Mouse (Mus musculus) heart, embryonic 14.5 days (tissue): ENCODE measurements around the gene Zfr. TPM values are rescaled to one million over a fixed set of nuclear protein-coding genes. Genes with fewer than 3 reads are reported as not detected.
"Not testable (repeated sequence)": the region's sequence is repeated elsewhere in the genome, so short reads cannot be mapped to it uniquely, and the experiment has no call there.

Experiments used
- ATAC-seq: fragments of 200-750 bp; cut with Nextera tagmentation; 2 replicates; pipeline ENCODE4 v1.8.0; 2017; ENCODE audit warnings: low read depth, moderate TSS enrichment; ENCODE audit not compliant: insufficient number of reproducible peaks, insufficient read depth, low FRiP score
- H3K27ac ChIP-seq, 2 experiments: fragments of 200-500 bp in 1 of 2; fragments of 300-500 bp in 1 of 2; sonication (generic) in 1 of 2; replicated peaks in 1 of 2; 2 replicates each; pipeline ENCODE4 v1.5.1; 2012 to 2014; ENCODE audit warnings: low read depth in 2 of 2, low read length in 2 of 2, control low read depth in 1 of 2, mild to moderate bottlenecking in 1 of 2, mixed read lengths in 1 of 2; ENCODE audit not compliant: control insufficient read depth in 1 of 2, insufficient read depth in 1 of 2
- H3K27me3 ChIP-seq: fragments of 300-500 bp; sonication (generic); 2 replicates; pipeline ENCODE4 v1.6.1; 2014; ENCODE audit warnings: mild to moderate bottlenecking, low read length, control low read depth; ENCODE audit not compliant: control insufficient read depth, insufficient read depth
- H3K36me3 ChIP-seq: fragments of 300-500 bp; sonication (generic); 2 replicates; pipeline ENCODE4 v1.6.1; 2014; ENCODE audit warnings: mild to moderate bottlenecking, control low read depth, low read length, mixed read lengths; ENCODE audit not compliant: control insufficient read depth, insufficient read depth
- H3K4me1 ChIP-seq, 2 experiments: fragments of 200-500 bp in 1 of 2; fragments of 300-500 bp in 1 of 2; sonication (generic) in 1 of 2; 2 replicates each; pipeline ENCODE4 v1.6.1; 2012 to 2014; ENCODE audit warnings: low read length in 2 of 2, control low read depth in 1 of 2, mixed read lengths in 1 of 2; ENCODE audit not compliant: control insufficient read depth in 2 of 2, insufficient read depth in 2 of 2
- H3K4me2 ChIP-seq: fragments of 300-500 bp; sonication (generic); 2 replicates; pipeline ENCODE4 v1.6.1; 2014; ENCODE audit warnings: mild to moderate bottlenecking, low read length
- H3K4me3 ChIP-seq, 2 experiments: fragments of 200-500 bp in 1 of 2; fragments of 300-500 bp in 1 of 2; sonication (generic) in 1 of 2; 2 replicates each; pipeline ENCODE4 v1.5.1; 2012 to 2014; ENCODE audit warnings: low read length in 2 of 2, mild to moderate bottlenecking in 2 of 2, control low read depth in 1 of 2, low read depth in 1 of 2, moderate library complexity in 1 of 2; ENCODE audit not compliant: control insufficient read depth in 1 of 2, insufficient read depth in 1 of 2
- H3K9ac ChIP-seq: fragments of 300-500 bp; sonication (generic); 2 replicates; pipeline ENCODE4 v1.6.1; 2014; ENCODE audit warnings: mild to moderate bottlenecking, low read length
- H3K9me3 ChIP-seq: fragments of 300-500 bp; sonication (generic); 2 replicates; pipeline ENCODE4 v1.6.1; 2016; ENCODE audit warnings: low read length, control low read depth; ENCODE audit not compliant: control insufficient read depth
- WGBS: fragments of 180-500 bp; shearing (Covaris S2); extraction: QIAGEN DNeasy Blood & Tissue Kit; methylation state at CpG from one replicate; pipeline ENCODE4 v1.1.7; 2014; 5-methylcytosine and 5-hydroxymethylcytosine counted together
- polyA plus RNA-seq: library from polyadenylated mRNA; unstranded; fragments of >200 nt; fragmentation: Nextera tagmentation; extraction: Ambion mirVana; gene quantifications from 2 replicates; pipeline ENCODE4 v1.2.1, GENCODE M21; 2014

The Zfr gene
- polyA plus RNA-seq, 1 experiment from 2014 or later, result 142 TPM

DNA sequence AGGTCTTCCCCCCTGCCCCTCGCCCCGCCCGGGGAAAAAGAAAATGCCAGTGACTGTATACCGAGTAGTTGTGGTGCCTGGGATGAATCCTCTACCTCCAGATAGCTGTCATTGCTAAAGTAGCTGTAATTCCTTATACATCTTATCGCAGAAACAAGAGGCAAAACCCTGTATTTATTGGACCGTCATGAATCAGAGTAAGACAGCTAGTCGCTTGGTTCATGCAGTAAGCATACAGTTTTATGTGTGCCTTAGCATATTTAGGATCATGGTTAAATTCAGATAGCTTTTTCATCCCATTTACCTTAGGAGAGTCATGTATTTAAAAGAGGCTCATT is 1.5 kb downstream of the Zfr start:
- Histone ChIP-seq H3K4me3 (peak overlapping the region; percentile 99 to 100), H3K4me1 (peaks cover 10 to 19% of the 10 kb centered on the region in 2 experiments), H3K27ac (peak overlapping the region; percentile 77 to 98), H3K27me3 (no peaks in the 10 kb centered on the region), H3K4me2 (peak overlapping the region; percentile 90), H3K9ac (peak overlapping the region; percentile 100), H3K36me3 (peaks cover 18% of the 10 kb centered on the region), H3K9me3 (no peaks in the 10 kb centered on the region)
- 7% methylated on average over 7 of the region's 7 CpGs for WGBS
- no peak for ATAC-seq

DNA sequence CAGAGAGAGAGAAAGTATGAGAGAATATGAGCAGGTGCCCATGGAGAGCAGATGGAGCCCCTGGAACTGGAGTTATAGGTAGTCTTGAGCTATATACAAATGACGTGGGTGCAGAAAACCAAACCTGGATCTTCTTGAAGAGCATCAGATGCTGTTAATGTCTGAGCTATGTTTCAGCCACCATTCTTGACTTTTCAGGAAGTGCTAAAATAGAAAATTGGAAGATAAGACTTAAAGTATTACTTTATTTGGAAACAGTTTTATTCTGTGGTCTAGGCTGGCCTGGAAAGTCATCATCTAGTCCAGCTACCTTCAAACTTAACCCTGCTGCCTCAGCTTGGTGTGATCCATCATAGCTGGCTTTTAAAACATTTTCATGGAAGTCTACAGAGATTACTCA is 7.3 kb downstream of the Zfr start:
- H3K36me3 ChIP-seq, result peaks cover 23% of the 10 kb centered on the region
- H3K9ac ChIP-seq, result no peak overlapping the region
- peaks cover 0 to 12% of the 10 kb centered on the region in 2 experiments; a peak in 3 of 4 replicates for H3K4me1 ChIP-seq
- no peak overlapping the region for H3K4me3 ChIP-seq
- 76% methylated on average over 1 of the region's 1 CpGs for WGBS
- no peak overlapping the region for H3K4me2 ChIP-seq
- no peaks in the 10 kb centered on the region for H3K27me3 ChIP-seq
- no peak overlapping the region for H3K27ac ChIP-seq
- no peak for ATAC-seq
- no peaks in the 10 kb centered on the region for H3K9me3 ChIP-seq

DNA sequence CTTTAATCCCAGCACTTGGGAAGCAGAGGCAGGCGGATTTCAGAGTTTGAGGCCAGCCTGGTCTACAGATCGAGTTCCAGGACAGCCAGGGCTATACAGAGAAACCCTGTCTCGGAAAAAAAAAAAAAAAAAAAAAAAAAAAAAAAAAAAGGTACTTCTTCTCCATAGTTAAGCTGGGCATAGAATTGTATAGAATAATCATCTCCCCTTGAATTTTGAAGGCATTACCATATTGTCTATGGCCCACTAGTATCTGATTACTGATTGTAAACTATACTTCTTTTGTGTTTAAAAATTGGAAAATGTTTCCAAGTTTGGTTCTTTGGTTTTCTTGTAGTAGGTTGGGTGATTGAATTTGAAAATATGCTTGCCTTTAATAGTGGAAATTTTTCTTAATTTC is 13.2 kb downstream of the Zfr start:
- not testable (repeated sequence) for H3K4me3 ChIP-seq, H3K9ac ChIP-seq, H3K27ac ChIP-seq, ATAC-seq, H3K9me3 ChIP-seq, H3K36me3 ChIP-seq, H3K4me2 ChIP-seq, H3K27me3 ChIP-seq
- peaks cover 4 to 31% of the 10 kb centered on the region in 2 experiments; a peak in 3 of 4 replicates for H3K4me1 ChIP-seq
- WGBS, result 85% methylated on average over 3 of the region's 3 CpGs

DNA sequence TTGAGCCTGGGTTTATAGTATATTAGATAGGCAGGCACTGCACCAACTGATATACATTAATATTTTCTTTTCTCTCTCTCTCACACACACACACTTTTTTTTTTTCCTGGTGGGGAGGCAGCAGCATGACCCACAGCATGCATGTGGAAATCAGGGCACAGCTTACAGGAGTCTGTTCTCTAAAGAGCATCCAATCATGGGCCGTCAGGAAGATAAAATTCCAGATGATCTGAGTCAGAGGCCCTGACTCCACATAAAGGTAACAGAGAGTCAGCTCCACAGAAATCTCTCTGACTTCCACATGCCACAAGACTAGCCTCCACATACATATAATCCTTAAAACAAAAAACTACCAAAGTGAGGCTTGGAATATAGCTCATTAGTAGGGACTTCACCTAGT is 16.9 kb downstream of the Zfr start:
- WGBS, result 13% methylated on average over 1 of the region's 1 CpGs
- no peaks in the 10 kb centered on the region for H3K27me3 ChIP-seq
- peak overlapping the region in 1 of 2 experiments; percentile 67; a peak in 2 of 4 replicates for H3K27ac ChIP-seq
- H3K4me1 ChIP-seq, result peaks cover 4 to 31% of the 10 kb centered on the region in 2 experiments; a peak in 3 of 4 replicates
- no peaks in the 10 kb centered on the region for H3K9me3 ChIP-seq
- no peak for ATAC-seq
- no peak overlapping the region for H3K9ac ChIP-seq
- 0 out of 2 replicates have a peak overlapping the region, but pooled peaks have one; percentile 1 for H3K4me2 ChIP-seq
- peaks cover 33% of the 10 kb centered on the region for H3K36me3 ChIP-seq
- no peak overlapping the region for H3K4me3 ChIP-seq

DNA sequence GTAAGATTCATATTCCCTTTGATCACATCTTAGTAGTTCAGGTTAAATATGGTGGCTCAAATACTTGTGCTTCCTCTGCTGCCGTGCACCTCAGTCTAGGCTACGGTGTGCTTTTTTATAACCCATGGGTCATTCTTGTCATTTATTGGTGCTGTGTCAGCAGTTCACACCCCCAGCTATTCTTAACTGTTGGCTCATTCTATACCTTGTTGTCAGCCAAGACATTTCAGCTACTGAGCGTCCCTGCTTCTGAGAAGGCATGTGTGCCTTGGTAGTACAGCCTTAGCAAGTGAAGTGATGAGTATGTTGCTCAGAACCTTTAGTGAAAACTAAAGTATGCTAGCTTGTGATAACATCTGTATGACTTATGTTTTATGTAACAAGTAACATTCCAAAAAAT is 17.7 kb downstream of the Zfr start:
- Histone ChIP-seq H3K4me2 (no peak overlapping the region), H3K9ac (no peak overlapping the region), H3K27ac (no peak overlapping the region), H3K4me3 (no peak overlapping the region), H3K27me3 (no peaks in the 10 kb centered on the region), H3K4me1 (peaks cover 4 to 31% of the 10 kb centered on the region in 2 experiments; a peak in 3 of 4 replicates), H3K36me3 (peaks cover 39% of the 10 kb centered on the region), H3K9me3 (no peaks in the 10 kb centered on the region)
- WGBS, result 14% methylated on average over 3 of the region's 3 CpGs
- no peak for ATAC-seq

DNA sequence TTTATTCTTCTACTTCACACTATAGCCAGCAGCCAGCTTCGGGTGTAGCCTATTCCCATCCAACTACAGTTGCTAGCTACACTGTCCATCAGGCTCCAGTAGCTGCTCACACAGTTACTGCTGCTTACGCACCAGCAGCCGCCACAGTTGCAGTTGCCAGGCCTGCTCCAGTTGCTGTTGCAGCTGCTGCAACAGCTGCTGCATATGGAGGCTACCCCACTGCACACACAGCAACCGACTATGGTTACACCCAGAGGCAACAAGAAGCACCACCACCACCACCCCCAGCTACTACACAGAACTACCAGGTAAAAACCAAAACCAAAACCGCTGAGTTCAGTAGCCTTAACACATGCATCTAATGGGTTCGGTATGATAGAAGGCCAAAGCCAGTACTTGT is 18.7 kb downstream of the Zfr start:
- Histone ChIP-seq H3K36me3 (peaks cover 49% of the 10 kb centered on the region), H3K4me2 (no peak overlapping the region), H3K4me3 (no peak overlapping the region), H3K27ac (no peak overlapping the region), H3K9ac (no peak overlapping the region), H3K4me1 (peaks cover 4 to 40% of the 10 kb centered on the region in 2 experiments; a peak in 3 of 4 replicates), H3K9me3 (no peaks in the 10 kb centered on the region), H3K27me3 (no peaks in the 10 kb centered on the region)
- no peak for ATAC-seq
- WGBS, result 83% methylated on average over 6 of the region's 6 CpGs

DNA sequence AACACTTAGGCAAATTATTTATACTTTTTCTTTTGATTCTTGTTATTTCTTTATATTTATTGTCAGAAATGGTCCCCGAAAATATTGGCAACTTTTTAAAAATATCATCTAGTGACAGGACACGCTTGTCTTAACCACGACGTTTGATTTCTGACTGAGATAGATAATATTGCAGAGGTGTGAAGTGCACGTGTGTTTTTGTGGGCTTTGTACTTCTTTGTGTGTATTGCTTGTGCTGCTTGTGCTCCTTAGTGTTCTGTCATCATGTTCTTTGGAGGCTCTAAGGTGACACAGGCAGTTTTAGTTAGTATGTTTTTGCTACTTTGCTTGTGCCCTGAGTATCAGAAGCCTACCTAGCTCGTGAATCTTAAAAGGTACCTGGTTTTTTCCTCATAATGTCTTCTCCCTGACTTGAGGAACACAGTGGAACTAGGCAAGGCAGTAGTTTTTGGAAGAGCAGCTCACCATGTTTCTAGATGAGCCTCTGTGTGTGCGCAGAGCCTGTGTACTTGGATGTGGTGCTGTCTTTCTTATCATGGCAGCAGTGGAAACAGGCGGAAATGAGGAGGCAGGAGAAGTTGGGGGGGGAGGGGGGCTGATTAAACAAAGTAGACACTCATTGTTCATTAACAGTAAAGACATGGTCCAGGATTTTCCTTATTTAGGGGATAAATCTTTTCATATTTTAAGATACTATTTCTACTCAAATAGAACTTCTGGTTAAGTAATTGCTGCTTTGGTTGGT is 23.5 kb downstream of the Zfr start:
- no peak for ATAC-seq
- Histone ChIP-seq H3K36me3 (peaks cover 77% of the 10 kb centered on the region), H3K9ac (no peak overlapping the region), H3K27ac (0 out of 4 replicates have a peak overlapping the region, but pooled peaks of 1 of the 2 experiments have one; percentile 24), H3K9me3 (no peaks in the 10 kb centered on the region), H3K4me2 (no peak overlapping the region), H3K4me1 (peaks cover 0 to 9% of the 10 kb centered on the region in 2 experiments; a peak in 2 of 4 replicates), H3K4me3 (no peak overlapping the region), H3K27me3 (no peaks in the 10 kb centered on the region)
- 64% methylated on average over 8 of the region's 8 CpGs for WGBS

DNA sequence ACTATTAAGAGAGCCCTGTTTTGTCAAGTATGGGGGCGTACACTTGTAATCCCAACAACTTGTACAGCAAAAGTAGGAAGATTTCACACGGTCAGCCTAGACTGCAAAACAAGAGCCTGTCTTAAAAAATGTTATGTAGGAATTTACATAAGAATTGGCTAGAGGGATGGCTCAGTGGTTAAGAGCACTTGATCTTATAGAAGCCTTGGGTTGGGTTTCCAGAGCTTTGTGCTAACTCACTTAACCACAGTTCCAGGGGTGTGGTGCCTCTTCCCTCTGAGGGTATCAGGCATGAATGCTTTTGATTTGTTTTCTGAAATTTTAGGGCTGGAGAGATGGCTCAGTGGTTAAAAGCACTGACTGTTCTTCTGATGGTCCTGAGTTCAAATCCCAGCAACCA is 29.8 kb downstream of the Zfr start:
- peaks cover 84% of the 10 kb centered on the region for H3K36me3 ChIP-seq
- no peak overlapping the region for H3K9ac ChIP-seq
- no peaks in the 10 kb centered on the region for H3K9me3 ChIP-seq
- H3K4me1 ChIP-seq, result no peaks in the 10 kb centered on the region
- no peak overlapping the region for H3K4me3 ChIP-seq
- no peak overlapping the region for H3K4me2 ChIP-seq
- no peak overlapping the region for H3K27ac ChIP-seq
- 95% methylated on average over 2 of the region's 2 CpGs for WGBS
- ATAC-seq, result no peak
- H3K27me3 ChIP-seq, result no peaks in the 10 kb centered on the region
